Mouse (Mus musculus) thymus, adult 2 months (tissue): Measurements from ENCODE around the gene Abhd11. TPM values are rescaled to one million over a fixed set of nuclear protein-coding genes. Genes with fewer than 3 reads are reported as not detected.

Source experiments
- DNase-seq: peaks from one replicate; pipeline ENCODE4 v3.0.0; 2021
- H3K27ac ChIP-seq: fragments of 200-500 bp; 2 replicates; pipeline ENCODE4 v1.5.1; 2012; ENCODE audit warnings: low read length, control low read depth; ENCODE audit not compliant: control insufficient read depth, insufficient read depth
- H3K27me3 ChIP-seq: fragments of 200-500 bp; 2 replicates; pipeline ENCODE4 v1.6.1; 2012; ENCODE audit warnings: mild to moderate bottlenecking, low read length, moderate library complexity, mixed read lengths; ENCODE audit not compliant: control insufficient read depth, insufficient read depth
- H3K36me3 ChIP-seq: fragments of 200-500 bp; 2 replicates; pipeline ENCODE4 v1.6.1; 2012; ENCODE audit warnings: mild to moderate bottlenecking, low read length, moderate library complexity; ENCODE audit not compliant: control insufficient read depth, insufficient read depth
- H3K4me1 ChIP-seq: fragments of 200-500 bp; replicated peaks from 2 replicates; pipeline ENCODE4 v1.6.1; 2012; ENCODE audit warnings: low read length; ENCODE audit not compliant: control insufficient read depth, insufficient read depth
- H3K4me3 ChIP-seq: fragments of 200-500 bp; 2 replicates; pipeline ENCODE4 v1.5.1; 2012; ENCODE audit warnings: mild to moderate bottlenecking, low read length, control low read depth, moderate library complexity; ENCODE audit not compliant: control insufficient read depth, insufficient read depth
- CTCF ChIP-seq: fragments of 200-500 bp; IDR thresholded peaks from 2 replicates; pipeline ENCODE4 v1.5.1; 2012; ENCODE audit warnings: mild to moderate bottlenecking, control low read depth, low read length, moderate library complexity, borderline replicate concordance; ENCODE audit not compliant: control insufficient read depth, poor library complexity, insufficient read depth; ENCODE audit errors: extremely low read depth
- POLR2A ChIP-seq: fragments of 200-500 bp; IDR thresholded peaks from 2 replicates; pipeline ENCODE4 v1.6.1; 2012; ENCODE audit warnings: mild to moderate bottlenecking, low read length, control low read depth, moderate library complexity; ENCODE audit not compliant: control insufficient read depth, poor library complexity, insufficient read depth; ENCODE audit errors: extremely low read depth
- WGBS: fragments of 180-500 bp; shearing (Covaris S2); methylation state at CpG from one replicate; pipeline ENCODE4 v1.1.7; 2018; 5-methylcytosine and 5-hydroxymethylcytosine counted together
- polyA plus RNA-seq: library from polyadenylated mRNA; depleted of rRNA; stranded (reverse); fragments of >200 nt; gene quantifications from 2 replicates; pipeline ENCODE4 v1.2.3, GENCODE M21; 2012

Gene Abhd11
- polyA plus RNA-seq, 1 experiment, result 84.8 TPM

GRCm38 (mm10) chr5:135032581-135032980, 23.6 kb downstream of the Abhd11 start:
- H3K27me3 ChIP-seq, result no peaks in the 10 kb centered on the region; the same call in 1 of the 2 replicates
- no peaks in the 10 kb centered on the region for H3K36me3 ChIP-seq
- TF ChIP-seq CTCF (no peak), POLR2A (no peak)
- H3K4me3 ChIP-seq, result no peak overlapping the region
- 97% methylated on average over 5 of the region's 5 CpGs for WGBS
- no peaks in the 10 kb centered on the region for H3K4me1 ChIP-seq
- no peak for DNase-seq
- no peak overlapping the region for H3K27ac ChIP-seq

- H3K4me3 ChIP-seq, result no peak overlapping the region
- no peaks in the 10 kb centered on the region for H3K27me3 ChIP-seq
- DNase-seq, result no peak
- no peak overlapping the region for H3K27ac ChIP-seq
- 100% methylated on average over 2 of the region's 2 CpGs for WGBS
- no peaks in the 10 kb centered on the region for H3K36me3 ChIP-seq
- no peaks in the 10 kb centered on the region for H3K4me1 ChIP-seq
- TF ChIP-seq CTCF (no peak), POLR2A (no peak)
Observed at GRCm38 (mm10) chr5:135034593-135034992, 25.6 kb downstream of the Abhd11 start.

DNA sequence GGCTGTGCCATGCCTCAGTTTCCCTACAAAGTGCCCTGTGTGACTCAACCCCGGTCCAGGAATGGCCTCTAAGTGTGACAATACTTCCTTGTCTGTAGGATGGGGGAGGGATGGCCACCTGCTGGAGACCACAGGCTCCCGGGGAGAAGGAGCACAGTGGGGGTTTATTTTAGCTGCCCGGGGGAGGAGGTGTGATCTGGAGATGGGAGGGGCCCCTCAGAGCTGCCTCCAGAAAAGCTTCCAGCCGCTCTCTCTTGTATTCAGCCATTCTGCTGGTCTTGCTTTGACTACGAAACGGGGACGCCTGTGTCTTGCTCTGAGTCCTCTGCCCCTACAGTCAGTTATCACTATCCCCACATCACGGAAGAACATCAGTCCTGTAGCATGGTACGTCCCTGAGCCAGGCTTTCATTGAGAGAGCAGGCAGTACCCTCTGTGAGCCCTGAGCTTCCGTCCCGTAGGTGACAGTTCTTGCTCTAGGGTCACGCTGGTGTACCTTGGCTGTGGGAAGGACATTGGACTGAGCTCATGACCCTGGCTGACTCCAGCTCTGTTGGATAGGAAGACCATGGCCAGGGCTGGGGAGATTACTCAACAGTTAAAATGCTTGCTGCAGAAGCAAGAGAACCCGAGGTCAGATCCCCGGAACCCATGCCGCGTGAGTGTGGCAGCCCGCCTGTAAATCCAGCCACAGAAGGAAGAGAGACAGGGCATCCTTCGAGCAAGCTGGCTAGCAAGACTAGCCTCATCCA, 26.8 kb downstream of the Abhd11 start:
- Histone ChIP-seq H3K4me1 (no peaks in the 10 kb centered on the region), H3K36me3 (no peaks in the 10 kb centered on the region), H3K4me3 (no peak overlapping the region), H3K27ac (no peak overlapping the region), H3K27me3 (no peaks in the 10 kb centered on the region)
- TF ChIP-seq CTCF (no peak), POLR2A (no peak)
- DNase-seq, result no peak
- 78% methylated on average over 18 of the region's 18 CpGs for WGBS

DNA sequence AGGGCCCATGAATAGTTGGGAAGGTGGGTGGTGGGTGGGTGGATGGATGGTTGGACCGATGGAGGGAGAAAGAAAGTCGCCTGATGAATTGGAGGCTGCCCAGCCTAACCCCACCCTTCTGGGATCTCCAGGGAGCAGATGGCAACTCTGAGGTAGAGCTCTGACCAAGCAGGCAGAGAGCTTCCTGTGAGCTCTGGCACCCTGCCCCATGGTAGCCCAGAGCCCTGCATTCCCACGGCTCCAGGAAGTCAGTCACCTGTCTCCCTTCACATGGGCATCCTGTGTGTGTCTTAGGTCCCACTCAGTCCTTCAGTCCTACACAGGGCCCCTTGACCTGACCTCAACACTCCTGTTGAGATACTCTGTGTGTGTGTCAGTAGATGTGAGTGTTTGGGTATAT, 29.0 kb downstream of the Abhd11 start:
- 43% methylated on average over 3 of the region's 3 CpGs for WGBS
- Histone ChIP-seq H3K36me3 (no peaks in the 10 kb centered on the region), H3K4me1 (no peaks in the 10 kb centered on the region), H3K4me3 (no peak overlapping the region), H3K27me3 (no peaks in the 10 kb centered on the region), H3K27ac (no peak overlapping the region)
- TF ChIP-seq POLR2A (no peak), CTCF (no peak)
- no peak for DNase-seq

DNA sequence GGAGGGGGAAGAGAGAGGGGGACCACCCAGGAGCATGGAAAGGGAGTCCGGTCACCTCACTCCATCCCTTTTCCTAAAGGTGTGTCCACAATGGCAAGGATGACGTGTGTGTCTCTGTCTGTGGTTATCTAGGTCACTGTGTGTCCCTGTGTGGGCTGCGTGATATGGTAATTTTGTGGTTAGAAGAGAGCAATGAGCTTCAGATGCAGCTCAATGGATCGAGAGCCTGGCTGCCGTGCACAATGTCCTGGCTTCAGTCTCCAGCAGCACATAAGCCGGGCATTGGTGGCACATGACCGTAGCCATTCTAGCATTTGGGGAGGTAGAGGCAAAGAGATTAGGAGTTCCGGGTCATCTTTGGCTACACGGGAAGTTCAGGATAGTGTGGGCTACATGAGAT, 30.6 kb downstream of the Abhd11 start:
- no peak overlapping the region for H3K27ac ChIP-seq
- no peak overlapping the region for H3K4me3 ChIP-seq
- H3K36me3 ChIP-seq, result no peaks in the 10 kb centered on the region
- no peaks in the 10 kb centered on the region for H3K4me1 ChIP-seq
- DNase-seq, result no peak
- WGBS, result 55% methylated on average over 9 of the region's 9 CpGs
- TF ChIP-seq POLR2A (no peak), CTCF (no peak)
- H3K27me3 ChIP-seq, result no peaks in the 10 kb centered on the region

DNA sequence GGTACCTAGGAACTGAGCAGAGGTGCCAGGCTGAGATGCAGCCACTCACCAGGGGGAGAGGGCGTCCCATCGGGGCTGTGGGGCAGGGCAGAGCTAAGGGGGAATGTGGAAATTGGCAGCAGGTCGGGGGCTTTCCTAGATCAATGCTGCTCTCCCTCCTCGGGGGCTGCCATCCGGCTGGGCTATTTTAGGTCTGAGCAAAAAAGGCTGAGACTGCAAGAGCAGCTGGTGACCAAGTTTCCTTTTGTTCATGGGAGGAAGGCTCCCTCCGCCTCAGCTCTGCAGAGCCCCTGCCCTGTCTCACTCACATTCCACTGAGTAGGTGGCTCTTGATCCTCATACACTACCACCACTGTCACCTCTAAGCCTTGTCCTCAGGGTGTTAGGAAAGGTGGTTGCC, 31.1 kb downstream of the Abhd11 start:
- TF ChIP-seq POLR2A (no peak), CTCF (no peak)
- Histone ChIP-seq H3K4me3 (no peak overlapping the region), H3K36me3 (no peaks in the 10 kb centered on the region), H3K4me1 (no peaks in the 10 kb centered on the region), H3K27ac (no peak overlapping the region), H3K27me3 (no peaks in the 10 kb centered on the region)
- WGBS, result 23% methylated on average over 6 of the region's 6 CpGs
- DNase-seq, result no peak
